ENCODE assay signal across 8 mouse cellular contexts in genomic region chr7:66300680-66301079, GRCm38 (mm10).
DNase-seq lines count a peak whose midpoint lies in the region; ATAC-seq and TF ChIP-seq lines count a peak whose summit lies in the region.

No protein-coding gene starts in this region.

- TF ChIP-seq POLR2A in brain, embryonic 14.5 days (IDR thresholded peaks at IDR 0.05; ENCODE audit: borderline replicate concordance, extremely low read depth, insufficient read depth, insufficient read length, poor library complexity, severe bottlenecking) = no peak

- TF ChIP-seq CTCF in brain, embryonic 14.5 days (IDR thresholded peaks at IDR 0.05; ENCODE audit: borderline replicate concordance, extremely low read depth, insufficient read depth, insufficient read length) = peak; percentile 95

- H3K9ac ChIP-seq in ES-E14 (ENCODE audit: insufficient read depth, low read depth, low read length, poor library complexity, severe bottlenecking) = no peak overlapping the region

- H3K9me3 ChIP-seq in ES-E14 (ENCODE audit: control insufficient read depth, insufficient read depth, low read depth, low read length) = no peaks in the 10 kb centered on the region

- intact Hi-C loops in heart, postnatal 36 days (cut with DNase I) = loop anchor here (1.0 to 2.0 kb wide), 2 partner anchors 50 to 198 kb away; no protein-coding TSS in a partner anchor

- H3K4me3 ChIP-seq in ES-E14 (ENCODE audit: insufficient read depth in 1 of 2, low read depth in 1 of 2, low read length in 2 of 2, poor library complexity in 1 of 2, severe bottlenecking in 1 of 2) = no peak overlapping the region

- no peak overlapping the region for H3K27ac ChIP-seq in ES-E14 (ENCODE audit: insufficient read depth, low read depth, low read length, poor library complexity, severe bottlenecking)

- peak; percentile 87 for DNase-seq in ES-E14 (ENCODE audit: low read depth, low spot score)
- peak; percentile 96 for DNase-seq in brain, embryonic 14.5 days (ENCODE audit: low read depth)
- peak; percentile 78 to 84 for DNase-seq in heart, postnatal 36 days
- DNase-seq in layer of hippocampus, adult 8-10 months (ENCODE audit: low spot score in 2 of 2) = peak; percentile 55 to 75
- peak; percentile 75 to 83 for DNase-seq in lung, postnatal 4 days
- DNase-seq in right cerebral cortex, adult 18-20 months = peak; percentile 80
- DNase-seq in urinary bladder, adult 2 months (ENCODE audit: low spot score) = peak; percentile 60

- no peaks in the 10 kb centered on the region for H3K4me1 ChIP-seq in ES-E14 (ENCODE audit: control insufficient read depth in 2 of 2, insufficient read depth in 2 of 2, low read length in 2 of 2, poor library complexity in 1 of 2)

- in situ Hi-C loops in ES-E14 (cut with MboI; ENCODE audit: low sequenced_read_pairs in 2 of 2, unreplicated experiment in 2 of 2) = loop anchor here (5.0 to 25.0 kb wide), 4 partner anchors 188 to 364 kb away; partner anchors contain the start of gene Chsy1 (in 1 of the 2)

- no peaks in the 10 kb centered on the region for H3K36me3 ChIP-seq in ES-E14 (ENCODE audit: control insufficient read depth, insufficient read depth, low read length, poor library complexity, severe bottlenecking)

- ATAC-seq in erythroid progenitor cell, adult 5-6 weeks (replicated peaks; ENCODE audit: low FRiP score, poor library complexity, severe bottlenecking) = peak; percentile 78; the same call in 1 of the 2 replicates

TF ChIP-seq in ES-E14, 5 proteins besides CTCF, POLR2A, EP300 and RAD21:
- no peak for TF ChIP-seq CHD2 (IDR thresholded peaks at IDR 0.05; ENCODE audit: low read depth, low read length)
- TF ChIP-seq ZNF384 (IDR thresholded peaks at IDR 0.05; ENCODE audit: low read depth, low read length) = no peak
- TF ChIP-seq MAFK (IDR thresholded peaks at IDR 0.05; ENCODE audit: insufficient read depth, low read depth, low read length) = no peak
- TF ChIP-seq ZC3H11A (IDR thresholded peaks at IDR 0.05; ENCODE audit: borderline replicate concordance, low read depth, low read length) = peak; percentile 86
